Mouse (Mus musculus) embryo, embryonic 10 days (tissue): Measurements from ENCODE around the gene Ogfod3.

Experiments used
- DNase-seq: peaks from one replicate; pipeline ENCODE4 v3.0.0-alpha.2; 2015; ENCODE audit warnings: low spot score

Gene Ogfod3

DNA sequence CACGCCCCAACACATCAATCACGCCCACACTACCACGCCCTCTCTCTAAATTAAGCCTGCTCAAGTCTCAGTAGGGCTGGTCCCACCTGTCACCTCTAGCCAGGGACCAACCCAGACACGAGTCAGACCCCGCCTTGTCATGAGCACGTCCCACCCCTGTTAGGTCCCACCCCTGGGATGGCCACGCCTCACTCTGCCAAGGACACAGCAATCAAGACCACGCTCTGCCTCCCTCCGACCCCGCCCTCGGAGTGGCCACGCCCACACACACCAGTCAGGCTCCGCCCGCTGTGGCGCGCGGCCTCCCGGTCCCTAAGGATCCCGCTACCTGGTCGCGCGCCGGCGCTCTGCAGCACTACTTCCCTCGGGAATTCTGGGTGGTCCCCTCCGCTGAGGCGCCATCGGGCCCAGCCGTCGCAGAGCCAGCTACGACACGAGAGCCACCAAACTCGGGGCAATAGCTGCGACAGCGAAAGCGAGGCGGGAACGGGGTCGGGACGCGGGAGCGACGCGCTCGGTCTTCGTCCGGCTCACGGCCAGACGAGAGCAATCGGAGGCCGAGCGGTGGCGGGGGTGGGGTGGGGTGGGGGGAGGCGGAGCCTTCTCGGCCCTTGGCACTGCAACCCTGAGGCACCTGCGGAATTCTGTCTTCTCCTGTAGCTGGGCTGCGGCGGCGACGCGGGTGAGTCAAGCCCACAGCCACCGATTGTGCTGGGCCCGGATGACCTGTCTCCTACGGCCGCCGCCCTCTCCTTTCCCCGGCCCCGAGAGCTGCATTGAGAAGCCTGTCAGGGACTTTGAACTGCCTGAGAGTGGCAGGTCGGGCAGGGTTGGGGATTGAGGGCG lies at the start of gene Ogfod3, which contains the start of gene Hexdc:
TSS of gene Ogfod3 (minus strand) at position 551 of the 846 bp plus-strand sequence.
TSS of gene Hexdc (plus strand) at position 273 of the 846 bp plus-strand sequence.
- peak; percentile 99 for DNase-seq

DNA sequence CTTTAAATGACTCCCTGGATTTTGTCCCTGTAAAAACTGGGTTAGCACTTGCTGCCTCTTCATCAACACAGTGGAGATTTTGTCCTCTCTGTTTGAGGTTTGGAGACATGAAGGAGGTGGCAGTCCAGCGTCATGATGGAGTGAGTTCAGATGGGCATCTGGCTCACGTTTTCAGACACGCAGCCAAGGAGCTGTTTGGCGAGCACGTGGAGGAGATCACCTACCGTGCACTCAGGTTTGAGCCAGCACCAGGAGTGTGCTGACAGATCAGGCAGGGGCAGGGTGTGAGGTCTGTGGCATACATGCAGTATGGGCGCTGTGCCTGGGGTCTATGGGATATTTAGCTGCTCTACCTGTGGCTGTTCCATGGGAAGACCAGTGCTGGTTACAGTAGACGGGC lies 45.7 kb upstream of the Ogfod3 start:
- DNase-seq: no peak

DNA sequence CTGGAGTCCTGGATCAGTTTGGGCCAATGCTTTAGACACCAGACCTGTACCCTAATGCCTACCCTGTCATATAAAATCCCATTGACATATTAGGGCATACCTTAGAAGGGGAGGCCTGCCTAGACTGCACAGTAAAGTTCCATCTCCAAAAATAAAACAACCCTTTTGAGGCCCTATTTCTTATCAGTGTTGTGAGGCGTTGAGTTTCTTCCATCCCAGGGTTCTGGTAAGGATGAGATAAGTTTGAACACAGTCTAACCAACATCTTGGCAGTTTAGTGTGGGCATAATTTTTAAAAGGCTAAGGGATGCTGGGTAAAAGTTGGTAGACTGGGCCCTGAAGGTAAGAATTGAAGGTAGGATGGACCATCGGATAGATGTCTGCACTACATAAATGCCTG lies 35.2 kb upstream of the Ogfod3 start:
- DNase-seq: no peak

GRCm38 (mm10) chr11:121237345-121238128 lies 33.0 kb upstream of the Ogfod3 start:
- peak; percentile 66 for DNase-seq

- DNase-seq: peak; percentile 100
These were observed 32.2 kb upstream of the Ogfod3 start, which contains the start of gene Narf for GRCm38 (mm10) chr11:121236564-121237344. TSS of gene Narf (plus strand) at chr11:121237253.

DNA sequence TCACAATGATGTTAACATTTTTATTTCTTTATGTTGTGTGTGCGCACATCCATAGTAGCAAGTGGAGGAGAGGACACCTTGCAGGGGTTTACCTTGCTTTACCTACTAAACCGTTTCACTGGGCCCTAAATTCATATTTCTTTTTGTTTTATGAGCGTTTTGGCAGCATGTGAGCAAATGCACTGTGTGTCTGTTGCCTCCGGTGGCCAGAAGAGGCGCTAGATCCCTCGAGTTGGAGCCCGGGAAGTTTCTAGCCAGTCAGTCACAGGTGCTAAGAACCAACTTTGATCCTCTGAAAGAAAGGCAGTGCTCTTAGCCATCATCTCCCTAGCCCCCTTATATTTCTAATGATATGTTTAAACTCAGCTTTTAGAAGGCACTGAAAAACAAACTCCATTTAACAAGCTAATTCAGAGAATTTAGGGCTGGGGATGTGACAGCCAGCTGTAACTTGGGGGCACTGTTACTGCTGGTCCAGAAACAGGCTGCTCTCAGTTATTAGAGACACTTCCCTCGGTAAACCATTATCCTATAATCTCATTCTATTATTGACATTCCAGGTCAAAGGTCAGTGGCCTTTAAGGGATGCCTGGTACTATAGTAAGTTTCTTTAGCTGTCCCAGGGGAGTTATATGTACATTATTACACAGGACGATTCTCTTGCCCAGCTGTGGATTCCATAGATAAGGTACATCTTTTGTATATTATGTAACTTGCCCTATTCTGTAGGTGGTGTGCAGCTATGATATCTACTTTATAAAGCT lies 31.1 kb upstream of the Ogfod3 start:
- peak; percentile 61 for DNase-seq

DNA sequence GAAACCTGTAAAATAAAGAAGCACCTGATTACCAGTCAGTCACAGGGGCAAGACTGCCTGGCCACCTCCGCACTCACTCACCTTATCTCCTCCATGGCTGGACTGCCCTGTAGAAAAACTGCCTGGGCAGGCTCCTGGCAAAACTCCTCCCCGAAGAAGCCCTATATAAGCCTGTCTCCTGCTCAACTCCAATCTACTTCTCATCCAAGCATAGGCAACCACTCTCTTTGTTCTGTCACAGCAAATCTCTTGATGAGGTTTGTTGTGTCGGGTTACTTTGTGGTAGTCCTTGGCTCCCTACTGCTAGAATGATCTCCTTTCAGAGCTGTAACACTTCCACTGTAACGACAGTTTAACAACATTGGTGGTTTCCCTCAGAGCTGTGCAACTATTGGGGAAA lies 28.2 kb upstream of the Ogfod3 start:
- no peak for DNase-seq

- peak; percentile 10 for DNase-seq
These were observed 27.2 kb upstream of the Ogfod3 start for GRCm38 (mm10) chr11:121231628-121232291.

- no peak for DNase-seq
These were observed 26.7 kb upstream of the Ogfod3 start for GRCm38 (mm10) chr11:121231191-121231590.

DNA sequence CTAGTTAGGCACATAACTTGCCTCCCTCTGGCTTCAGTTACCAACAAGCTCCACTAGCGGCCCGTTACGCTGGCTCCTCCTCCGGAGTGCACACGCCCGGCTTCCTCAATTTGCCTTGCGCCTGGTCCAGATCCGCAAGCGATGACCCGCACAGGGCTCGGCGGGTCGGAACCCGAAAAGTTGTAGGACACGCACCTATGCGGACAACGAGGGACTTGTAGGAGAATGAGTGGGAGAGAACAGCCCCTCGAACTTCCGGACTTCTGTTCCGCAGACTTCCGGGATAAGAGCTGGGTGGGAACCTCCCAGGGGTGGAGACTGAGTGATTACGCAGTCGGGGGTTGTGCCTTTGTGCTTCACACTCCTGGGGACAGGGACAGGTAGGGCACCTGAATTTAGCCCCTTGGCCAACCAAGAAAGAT lies 24.5 kb upstream of the Ogfod3 start, which contains the start of gene Cybc1:
TSS of gene Cybc1 (minus strand) at position 305 of the 422 bp plus-strand sequence.
- DNase-seq: peak; percentile 86

DNA sequence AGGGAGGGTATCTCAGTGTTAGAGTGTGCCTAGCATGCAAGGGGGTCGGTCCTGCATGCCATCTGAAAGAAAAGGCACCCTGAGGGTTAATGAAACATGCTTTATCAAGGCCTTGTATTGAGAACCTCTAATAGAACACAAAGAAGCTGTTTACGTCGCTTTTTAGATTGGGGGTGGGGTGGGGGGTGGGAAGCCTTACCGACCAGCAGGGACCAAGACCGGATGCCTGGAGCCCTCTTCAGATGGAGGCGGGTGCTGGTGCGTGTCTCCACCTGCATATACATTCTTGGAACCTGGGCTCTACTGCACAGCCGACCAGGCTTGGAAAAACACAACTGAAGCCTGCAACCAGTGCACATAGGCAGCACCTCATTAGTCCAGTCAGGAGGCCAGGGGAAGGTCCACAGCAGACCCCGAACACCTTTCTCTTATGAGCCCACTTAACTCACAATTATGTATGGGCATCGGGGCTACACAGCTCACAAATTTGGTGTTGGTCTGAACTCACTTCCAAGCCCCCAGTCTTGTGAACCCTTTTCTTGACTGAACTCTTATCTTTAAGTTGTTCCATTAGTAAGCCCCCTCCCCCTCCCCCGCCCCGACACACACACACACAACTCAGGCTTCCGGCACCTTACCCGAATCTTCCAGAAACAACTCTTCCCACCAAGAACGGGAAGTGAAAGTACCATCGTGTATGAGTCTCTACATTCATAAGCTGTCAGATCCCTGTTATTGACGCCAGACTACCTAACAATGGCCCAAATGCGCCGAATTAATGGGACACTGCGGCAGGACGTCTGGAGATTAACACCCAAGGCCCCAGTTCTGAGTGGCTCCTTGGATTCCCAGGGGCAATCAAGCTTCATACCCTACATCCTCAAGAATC lies 23.9 kb upstream of the Ogfod3 start:
- no peak for DNase-seq

DNA sequence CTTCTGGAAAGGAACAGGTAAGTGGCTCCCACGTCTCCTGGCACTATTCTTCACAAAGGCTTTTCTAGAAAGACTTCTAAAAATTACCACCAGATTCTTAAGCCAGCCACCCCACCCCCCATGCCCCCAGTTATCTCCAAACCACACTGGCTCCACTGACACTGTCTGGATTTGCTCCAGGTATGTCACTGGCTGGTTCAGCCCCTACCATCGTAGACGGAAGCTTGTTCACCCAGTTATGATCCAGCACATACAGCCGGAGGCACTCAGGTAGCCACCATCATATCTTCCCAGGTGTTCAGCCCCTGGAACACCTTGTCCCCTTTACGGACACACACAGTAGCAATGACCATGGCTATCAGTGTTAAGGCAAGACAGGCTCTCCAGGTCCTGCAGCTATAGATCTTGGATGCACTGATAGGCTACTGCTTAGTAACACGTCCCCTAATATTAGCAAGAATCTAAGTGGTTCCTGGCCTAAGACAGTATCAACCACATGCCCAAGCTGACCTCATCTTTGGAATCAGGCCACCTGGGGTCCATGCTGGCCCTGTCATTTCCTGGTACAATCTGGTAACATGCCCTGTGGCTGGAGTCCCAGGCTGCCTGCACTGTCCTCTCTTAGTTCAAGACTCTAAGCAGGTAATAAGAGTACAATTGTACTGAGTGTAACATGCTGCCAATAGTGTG lies 17.0 kb upstream of the Ogfod3 start:
- DNase-seq: no peak

DNA sequence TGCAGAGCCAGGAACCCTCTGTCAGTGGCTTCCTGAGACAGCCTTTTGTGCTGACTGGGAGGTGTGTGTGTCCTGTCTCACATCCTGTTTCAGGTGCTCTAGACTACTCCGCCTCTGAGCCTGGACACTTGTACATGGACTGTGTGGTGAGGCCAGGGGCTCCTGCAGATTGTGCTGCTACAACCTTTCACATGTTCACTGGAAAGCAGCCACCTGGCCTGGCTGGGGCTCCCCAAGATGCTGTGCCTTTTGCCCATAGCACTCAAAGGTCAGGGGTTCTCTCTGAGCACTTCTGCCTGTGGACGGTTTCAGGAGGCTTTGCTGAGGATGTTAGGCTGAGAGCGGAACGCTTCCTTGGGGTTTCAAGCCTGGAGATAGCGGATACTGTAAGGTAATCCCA lies 16.3 kb upstream of the Ogfod3 start:
- DNase-seq: no peak

DNA sequence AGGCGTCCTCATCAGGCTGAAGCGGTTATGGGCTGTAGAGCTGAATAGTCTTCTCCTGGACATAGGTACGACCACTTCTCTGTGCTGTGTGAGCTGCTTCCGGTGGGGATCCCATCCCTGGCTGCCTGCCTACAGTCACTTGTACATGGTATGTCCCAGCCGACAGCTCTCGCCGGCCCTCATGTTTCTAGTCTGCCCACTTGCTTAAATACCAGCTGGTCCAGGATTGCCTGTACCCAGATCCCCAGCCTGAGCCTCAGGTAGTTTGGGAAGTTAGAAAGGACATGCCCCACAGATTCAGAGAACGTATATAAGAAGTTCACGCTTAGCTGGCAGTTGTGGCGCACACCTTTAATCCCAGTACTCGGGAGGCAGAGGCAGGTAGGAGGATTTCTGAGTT lies 15.3 kb upstream of the Ogfod3 start:
- DNase-seq: no peak

GRCm38 (mm10) chr11:121216831-121217230 lies 12.3 kb upstream of the Ogfod3 start:
- no peak for DNase-seq

- DNase-seq: no peak
These were observed 701 bp downstream of the Ogfod3 start for GRCm38 (mm10) chr11:121203859-121204160.

DNA sequence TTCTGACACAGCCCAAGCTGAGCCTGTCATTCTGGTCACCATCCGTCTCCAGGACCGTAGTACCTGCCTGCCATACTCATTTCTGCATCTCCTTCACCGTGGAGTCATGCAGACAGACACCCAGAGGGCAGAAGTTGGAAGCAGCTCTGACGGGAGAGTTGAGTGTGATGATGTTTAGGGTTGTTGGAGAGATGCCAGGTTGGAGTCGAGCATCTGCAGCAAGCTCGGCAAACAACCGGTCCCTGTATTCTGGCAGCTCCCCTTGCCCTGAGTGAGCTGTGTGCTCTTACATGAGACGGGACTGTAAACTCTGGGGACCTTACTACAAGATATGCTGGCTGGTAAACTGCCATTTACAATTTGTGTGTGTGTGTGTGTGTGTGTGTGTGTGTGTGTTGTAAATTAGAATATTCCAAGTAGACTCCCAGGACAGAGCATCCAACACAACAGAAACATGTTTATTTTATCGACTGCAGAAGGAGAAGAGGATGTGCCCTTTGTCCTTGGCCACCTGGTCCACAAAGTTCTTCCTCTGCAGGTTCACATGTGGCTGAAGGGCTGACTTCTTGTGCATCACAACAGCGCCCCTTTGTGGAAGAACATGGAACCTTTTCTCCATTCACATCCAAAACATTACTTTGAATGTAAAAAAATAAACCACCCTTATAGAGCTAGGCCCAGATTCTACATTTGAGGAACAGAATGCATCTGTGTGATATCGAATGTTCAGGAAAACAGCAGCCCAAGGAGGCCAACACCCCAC lies 2.9 kb downstream of the Ogfod3 start:
- peak; percentile 65 for DNase-seq

DNA sequence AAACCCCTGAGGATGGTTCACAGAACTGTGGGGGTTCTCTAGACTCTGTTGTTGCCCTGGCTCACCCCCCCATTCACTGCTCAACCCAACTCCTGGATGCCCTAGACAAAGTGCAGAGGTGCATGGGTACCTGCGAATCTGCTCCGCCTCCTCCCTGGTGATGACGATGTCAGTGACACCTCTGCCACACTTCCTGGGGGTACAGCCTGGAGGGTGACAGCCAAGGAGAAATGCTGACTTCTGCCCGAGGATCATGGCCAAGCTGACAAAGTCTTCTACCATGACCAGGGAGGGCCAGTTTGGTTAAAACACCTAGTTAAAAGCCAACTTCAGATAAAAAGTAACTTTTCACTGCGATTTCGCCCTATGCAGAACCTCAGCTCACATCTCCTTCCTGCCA lies 3.7 kb downstream of the Ogfod3 start:
- no peak for DNase-seq

GRCm38 (mm10) chr11:121199851-121200250 lies 4.7 kb downstream of the Ogfod3 start:
- no peak for DNase-seq
